Comparison of ENCODE assay signal across 12 mouse cellular contexts in genomic region chr10:11841094-11841493, GRCm38 (mm10).
DNase-seq lines count a peak whose midpoint lies in the region; ATAC-seq and TF ChIP-seq lines count a peak whose summit lies in the region.
"Had no signal": no experiment of that assay in that cellular context is flagged by ENCODE, and none has a peak within 500 bp of the region (broad histone marks: within the 10 kb centered on the region; RNA-seq: fewer than 3 reads in every experiment).

No protein-coding gene starts in this region.

- no peak overlapping the region for H3K27ac ChIP-seq in layer of hippocampus, adult 2 months
- H3K27ac ChIP-seq: limb, embryonic 10.5 days; liver, embryonic 15.5 days had no signal

- no peak for ATAC-seq in cerebellum, adult (ENCODE audit: insufficient number of reproducible peaks, low FRiP score, low TSS enrichment)
- no peak for ATAC-seq in megakaryocyte, adult 5-6 weeks (ENCODE audit: poor library complexity, severe bottlenecking)

- DNase-seq in cerebellum, postnatal 10 days = peak; percentile 17 to 21
- DNase-seq in layer of hippocampus, adult 2 months (ENCODE audit: low spot score in 2 of 2) = no peak
- no peak for DNase-seq in layer of hippocampus, postnatal 10 days (ENCODE audit: low spot score in 2 of 2)
- peak; percentile 34 to 53 for DNase-seq in cerebellum, postnatal 25 days
- peak; percentile 16 for DNase-seq in right cerebral cortex, postnatal 25 days
- no peak for DNase-seq in adrenal gland, postnatal 14 days
- DNase-seq: B cell, adult 2 months; kidney, adult 18-20 months had no signal

- H3K4me3 ChIP-seq in layer of hippocampus, adult 2 months = no peak overlapping the region
- H3K4me3 ChIP-seq: limb, embryonic 10.5 days; liver, embryonic 15.5 days had no signal

- peak; percentile 55 for TF ChIP-seq CTCF in layer of hippocampus, adult 2 months (conservative IDR thresholded peaks at IDR 0.05)

Comparison
In these comparisons a context has a peak if more than half of its experiments do, and no peak if none do; other contexts are left out.
1. DNase-seq: peak in cerebellum, postnatal 10 days (2 of 2), cerebellum, postnatal 25 days (2 of 2) and right cerebral cortex, postnatal 25 days (single experiment); none in layer of hippocampus, adult 2 months (0 of 2), layer of hippocampus, postnatal 10 days (0 of 2) and adrenal gland, postnatal 14 days (single experiment).